Mouse (Mus musculus) CH12.LX (cell line): ENCODE results near the gene Cdh4. TPM values are rescaled to one million over a fixed set of nuclear protein-coding genes. Genes with fewer than 3 reads are reported as not detected.

Source experiments
- DNase-seq: peaks from one replicate; pipeline ENCODE4 v3.0.0-alpha.2; 2013; ENCODE audit errors: extremely low read depth
- H3K27ac ChIP-seq: 2 replicates; pipeline ENCODE4 v1.5.1; 2012; ENCODE audit warnings: low read depth, mild to moderate bottlenecking, control low read depth, moderate library complexity; ENCODE audit not compliant: insufficient read depth
- H3K27me3 ChIP-seq: replicated peaks from 2 replicates; pipeline ENCODE3; 2012; ENCODE audit warnings: inconsistent platforms
- H3K36me3 ChIP-seq, 2 experiments: replicated peaks in 1 of 2; 2 replicates each; pipeline versions ENCODE3 to v1.6.1; 2012; ENCODE audit warnings: inconsistent platforms in 1 of 2, low read length in 1 of 2, mild to moderate bottlenecking in 1 of 2, mixed read lengths in 1 of 2, moderate library complexity in 1 of 2; ENCODE audit not compliant: control insufficient read depth in 1 of 2, insufficient read depth in 1 of 2
- H3K4me1 ChIP-seq, 2 experiments: 2 replicates each; pipeline ENCODE4 v1.6.1; 2012; ENCODE audit warnings: inconsistent platforms in 1 of 2, moderate library complexity in 1 of 2; ENCODE audit not compliant: insufficient read depth in 2 of 2, control insufficient read depth in 1 of 2
- H3K4me2 ChIP-seq: 2 replicates; pipeline ENCODE4 v1.6.1; 2012; ENCODE audit warnings: low read depth, mild to moderate bottlenecking, control low read depth; ENCODE audit not compliant: poor library complexity, insufficient read depth, severe bottlenecking
- H3K4me3 ChIP-seq, 3 experiments: fragments of 150-350 bp in 1 of 3; sonication (generic) in 1 of 3; replicated peaks in 1 of 3; 2 replicates each; pipeline versions ENCODE3 to v1.5.1; 2011 to 2012; ENCODE audit warnings: low read depth in 2 of 3, low read length in 2 of 3, mild to moderate bottlenecking in 2 of 3, moderate library complexity in 2 of 3, control low read depth in 1 of 3, improper control_type of control experiment in 1 of 3, inconsistent platforms in 1 of 3, mixed read lengths in 1 of 3; ENCODE audit not compliant: poor library complexity in 1 of 3
- H3K79me2 ChIP-seq: replicated peaks from 2 replicates; pipeline ENCODE4 v1.6.1; 2012; ENCODE audit warnings: mild to moderate bottlenecking, moderate library complexity; ENCODE audit not compliant: control insufficient read depth, poor library complexity, insufficient read depth, severe bottlenecking; ENCODE audit errors: extremely low read depth
- H3K9ac ChIP-seq: 2 replicates; pipeline ENCODE4 v1.6.1; 2012; ENCODE audit warnings: low read depth, mild to moderate bottlenecking, control low read depth, moderate library complexity; ENCODE audit not compliant: insufficient read depth
- H3K9me3 ChIP-seq: replicated peaks from 2 replicates; pipeline ENCODE3; 2012; ENCODE audit warnings: low read length, inconsistent platforms, mixed read lengths
- CHD1 ChIP-seq: IDR thresholded peaks from 2 replicates; pipeline ENCODE4 v1.6.1; 2012; ENCODE audit warnings: low read depth, low read length, improper control_type of control experiment, inconsistent platforms
- CHD2 ChIP-seq: IDR thresholded peaks from 2 replicates; pipeline ENCODE4 v1.6.1; 2011; ENCODE audit warnings: low read length, improper control_type of control experiment
- CTCF ChIP-seq, 2 experiments: IDR thresholded peaks in 1 of 2; conservative IDR thresholded peaks in 1 of 2; 2 replicates each; pipeline ENCODE4 v1.5.1; 2011 to 2012; ENCODE audit warnings: low read depth in 2 of 2, low read length in 2 of 2, improper control_type of control experiment in 1 of 2, inconsistent platforms in 1 of 2, mild to moderate bottlenecking in 1 of 2, moderate library complexity in 1 of 2
- ELF1 ChIP-seq: IDR thresholded peaks from 2 replicates; pipeline ENCODE4 v1.6.1; 2014; ENCODE audit warnings: low read depth, mild to moderate bottlenecking, inconsistent platforms, low read length, improper control_type of control experiment
- EP300 ChIP-seq: IDR thresholded peaks from 2 replicates; pipeline ENCODE4 v1.6.1; 2011; ENCODE audit warnings: low read length, improper control_type of control experiment
- ETS1 ChIP-seq: conservative IDR thresholded peaks from 2 replicates; pipeline ENCODE4 v1.6.1; 2012; ENCODE audit warnings: low read depth, mild to moderate bottlenecking, inconsistent platforms, low read length, improper control_type of control experiment, moderate library complexity
- HCFC1 ChIP-seq: IDR thresholded peaks from 2 replicates; pipeline ENCODE4 v1.6.1; 2012; ENCODE audit warnings: low read depth, mild to moderate bottlenecking, inconsistent platforms, low read length, improper control_type of control experiment
- IRF4 ChIP-seq: IDR thresholded peaks from 2 replicates; pipeline ENCODE4 v1.6.1; 2014; ENCODE audit warnings: low read depth, mild to moderate bottlenecking, inconsistent platforms, low read length, improper control_type of control experiment
- KAT2A ChIP-seq: IDR thresholded peaks from 2 replicates; pipeline ENCODE4 v1.6.1; 2012; ENCODE audit warnings: low read length, improper control_type of control experiment, inconsistent platforms; ENCODE audit not compliant: insufficient replicate concordance
- MAFK ChIP-seq: IDR thresholded peaks from 2 replicates; pipeline ENCODE4 v1.6.1; 2011; ENCODE audit warnings: low read length, improper control_type of control experiment; ENCODE audit not compliant: insufficient replicate concordance
- MAZ ChIP-seq: IDR thresholded peaks from 2 replicates; pipeline ENCODE4 v1.6.1; 2012; ENCODE audit warnings: low read depth, mild to moderate bottlenecking, inconsistent platforms, low read length, improper control_type of control experiment, moderate library complexity
- MEF2A ChIP-seq: IDR thresholded peaks from 2 replicates; pipeline ENCODE4 v1.6.1; 2014; ENCODE audit warnings: low read depth, mild to moderate bottlenecking, inconsistent platforms, low read length, improper control_type of control experiment, borderline replicate concordance
- MXI1 ChIP-seq: IDR thresholded peaks from 2 replicates; pipeline ENCODE4 v1.6.1; 2011; ENCODE audit warnings: mild to moderate bottlenecking, low read depth, low read length, improper control_type of control experiment
- NELFE ChIP-seq: IDR thresholded peaks from 2 replicates; pipeline ENCODE4 v1.6.1; 2011; ENCODE audit warnings: low read depth, low read length, improper control_type of control experiment
- NRF1 ChIP-seq: IDR thresholded peaks from 2 replicates; pipeline ENCODE4 v1.6.1; 2014; ENCODE audit warnings: low read depth, mild to moderate bottlenecking, inconsistent platforms, low read length, improper control_type of control experiment, moderate library complexity
- POLR2A ChIP-seq: IDR thresholded peaks from 2 replicates; pipeline ENCODE4 v1.6.1; 2011; ENCODE audit warnings: low read depth, mild to moderate bottlenecking, improper control_type of control experiment, low read length
- RAD21 ChIP-seq: IDR thresholded peaks from 2 replicates; pipeline ENCODE4 v1.6.1; 2011; ENCODE audit warnings: low read depth, mild to moderate bottlenecking, low read length, improper control_type of control experiment, moderate library complexity
- SIN3A ChIP-seq: IDR thresholded peaks from 2 replicates; pipeline ENCODE4 v1.6.1; 2012; ENCODE audit warnings: low read length, improper control_type of control experiment, inconsistent platforms
- SMC3 ChIP-seq: IDR thresholded peaks from 2 replicates; pipeline ENCODE4 v1.6.1; 2011; ENCODE audit warnings: low read depth, low read length, improper control_type of control experiment
- TBP ChIP-seq: conservative IDR thresholded peaks from 2 replicates; pipeline ENCODE4 v1.6.1; 2011; ENCODE audit warnings: low read depth, low read length, improper control_type of control experiment
- ZC3H11A ChIP-seq: IDR thresholded peaks from 2 replicates; pipeline ENCODE4 v1.6.1; 2012; ENCODE audit warnings: low read depth, mild to moderate bottlenecking, inconsistent platforms, low read length, improper control_type of control experiment
- ZNF384 ChIP-seq: IDR thresholded peaks from 2 replicates; pipeline ENCODE4 v1.6.1; 2012; ENCODE audit warnings: low read depth, low read length, improper control_type of control experiment, inconsistent platforms
- dilution Hi-C: fragments of 300-500 bp; cut with MboI; formaldehyde crosslinking; loops from 2 replicates; pipeline ENCODE4 v1.14.3; 2020; ENCODE audit warnings: low sequenced_read_pairs; ENCODE audit not compliant: extremely low pct_unique_long_range_greater_than_20kb, extremely low pct_ligation_motif_present
- in situ Hi-C: fragments of 300-500 bp; cut with MboI; formaldehyde crosslinking; loops from 3 replicates; pipeline ENCODE4 v1.14.3; 2019; ENCODE audit warnings: low sequenced_read_pairs, low pct_ligation_motif_present, low pct_unique_long_range_greater_than_20kb, mixed read lengths
- polyA plus RNA-seq: library from polyadenylated mRNA; unstranded; fragments of >175 nt; gene quantifications from 2 replicates; pipeline ENCODE4 v1.2.1, GENCODE M21; 2012; ENCODE audit warnings: low read depth; ENCODE audit not compliant: insufficient read length
- total RNA-seq, 2 experiments: library from RNA; depleted of rRNA; stranded (reverse); fragments of 300-350 nt in 1 of 2; fragments of >200 nt in 1 of 2; gene quantifications; 2 replicates each; pipeline ENCODE4 v1.2.3; 2012 to 2014

The Cdh4 gene
- total and polyA plus RNA-seq, 3 experiments, result not detected

DNA sequence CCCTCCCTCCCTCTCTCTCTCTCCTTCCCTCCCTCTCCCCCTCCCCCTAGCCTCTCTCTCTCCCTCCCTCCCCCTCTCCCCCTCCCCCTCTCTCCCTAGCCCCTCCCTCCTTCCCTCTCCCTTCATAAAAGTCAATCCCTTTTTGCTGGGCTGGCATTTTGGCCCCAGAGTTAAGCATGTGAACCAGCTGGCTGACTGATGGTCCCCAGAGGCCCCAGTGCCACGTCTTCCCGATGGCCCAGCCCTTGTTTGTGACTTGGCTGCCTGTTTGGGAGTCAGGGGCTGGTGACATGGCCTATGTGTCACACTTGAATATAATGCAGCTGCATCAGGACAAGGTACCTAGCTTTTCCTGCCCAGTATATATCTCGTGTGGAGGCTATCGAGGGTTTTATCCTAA, 96.3 kb downstream of the Cdh4 start:
- H3K9ac ChIP-seq, result no peak overlapping the region
- H3K4me2 ChIP-seq, result no peak overlapping the region
- peaks cover 70% of the 10 kb centered on the region for H3K9me3 ChIP-seq
- no peak overlapping the region for H3K27ac ChIP-seq
- in situ Hi-C loops (no loop called here), dilution Hi-C loops (no loop called here)
- no peak for TF ChIP-seq RAD21
- no peak for TF ChIP-seq NRF1
- TF ChIP-seq ELF1, result no peak
- TF ChIP-seq MXI1, result no peak
- no peak for TF ChIP-seq ZNF384
- no peak for TF ChIP-seq ZC3H11A
- TF ChIP-seq MAFK, result no peak
- no peak for TF ChIP-seq SMC3
- no peak for TF ChIP-seq KAT2A
- no peak for TF ChIP-seq NELFE
- no peaks in the 10 kb centered on the region for H3K4me1 ChIP-seq
- H3K4me3 ChIP-seq, result no peak overlapping the region
- no peak for DNase-seq
- H3K27me3 ChIP-seq, result no peaks in the 10 kb centered on the region
- no peaks in the 10 kb centered on the region for H3K36me3 ChIP-seq
- no peaks in the 10 kb centered on the region for H3K79me2 ChIP-seq

DNA sequence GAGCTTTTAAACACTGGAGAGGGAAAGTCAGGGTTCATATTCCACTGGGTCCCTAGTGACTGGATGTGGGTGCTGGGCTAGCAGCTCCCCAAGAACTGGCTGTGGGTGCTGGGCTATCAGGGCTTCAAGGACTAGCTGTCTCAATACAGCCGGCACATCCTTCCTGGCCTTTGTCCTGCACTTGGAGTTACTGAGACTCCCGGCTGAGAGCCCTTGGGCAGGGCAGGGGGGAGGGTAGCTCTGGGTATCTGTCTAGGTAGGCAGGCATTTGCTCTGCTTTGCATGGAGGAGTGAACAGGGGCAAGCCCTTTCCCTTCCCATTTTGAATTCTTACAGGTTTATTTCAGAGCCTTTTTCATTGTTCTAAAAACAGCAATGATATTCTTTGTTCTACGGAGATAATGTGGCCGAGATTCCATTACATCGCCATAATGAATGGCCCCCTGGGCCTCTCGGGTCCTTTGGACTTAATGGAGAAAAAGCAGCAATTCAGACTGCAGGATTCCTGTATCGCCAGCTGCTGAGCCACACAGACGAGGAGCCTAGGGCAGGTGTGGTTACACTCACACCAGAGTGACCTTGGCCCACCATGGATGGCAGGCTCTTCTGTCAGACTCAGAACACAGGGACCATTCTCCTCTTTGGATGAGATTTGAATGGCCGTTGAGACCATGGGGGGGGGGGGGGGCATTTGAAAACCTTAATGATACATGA, 97.5 kb downstream of the Cdh4 start:
- Histone ChIP-seq H3K9me3 (peaks cover 70% of the 10 kb centered on the region), H3K9ac (no peak overlapping the region)
- no peak for DNase-seq
- TF ChIP-seq SIN3A, result no peak
- TF ChIP-seq TBP, result no peak
- no peak for TF ChIP-seq ELF1
- TF ChIP-seq MAZ, result no peak
- TF ChIP-seq ZC3H11A, result no peak
- no peak for TF ChIP-seq CHD2
- no peak for TF ChIP-seq HCFC1
- no peak for TF ChIP-seq NRF1
- TF ChIP-seq MEF2A, result no peak
- no peak for TF ChIP-seq ETS1
- TF ChIP-seq IRF4, result no peak
- no peak for TF ChIP-seq NELFE
- TF ChIP-seq POLR2A, result no peak
- TF ChIP-seq CHD1, result no peak
- TF ChIP-seq EP300, result no peak
- TF ChIP-seq CTCF (conservative IDR thresholded peaks at IDR 0.05 in 1 of 2, IDR thresholded peaks at IDR 0.05 in 1 of 2; ENCODE audit: low read depth in 2 of 2, low read length in 2 of 2), result no peak
- no peak for TF ChIP-seq RAD21
- TF ChIP-seq, all 38 proteins: peak for 0
- no peaks in the 10 kb centered on the region for H3K79me2 ChIP-seq
- no peaks in the 10 kb centered on the region for H3K27me3 ChIP-seq
- H3K4me2 ChIP-seq, result no peak overlapping the region
- H3K36me3 ChIP-seq, result no peaks in the 10 kb centered on the region
- in situ Hi-C loops (no loop called here), dilution Hi-C loops (no loop called here)
- H3K27ac ChIP-seq, result no peak overlapping the region
- H3K4me3 ChIP-seq, result no peak overlapping the region
- no peaks in the 10 kb centered on the region for H3K4me1 ChIP-seq
